Mouse (Mus musculus) hindbrain, embryonic 11.5 days (tissue): Measurements from ENCODE around the gene Rnf2. TPM values are rescaled to one million over a fixed set of nuclear protein-coding genes. Genes with fewer than 3 reads are reported as not detected.

Source experiments
- ATAC-seq: fragments of 200-750 bp; cut with Nextera tagmentation; 2 replicates; pipeline ENCODE4 v1.8.0; 2017; ENCODE audit warnings: mild to moderate bottlenecking, moderate TSS enrichment, moderate library complexity; ENCODE audit not compliant: low FRiP score
- DNase-seq: peaks from one replicate; pipeline ENCODE4 v3.0.0-alpha.2; 2015; ENCODE audit warnings: low spot score
- H3K27ac ChIP-seq: fragments of 300-500 bp; sonication (generic); 2 replicates; pipeline ENCODE4 v1.5.1; 2014; ENCODE audit warnings: mild to moderate bottlenecking, low read depth, low read length
- H3K27me3 ChIP-seq: fragments of 300-500 bp; sonication (generic); 2 replicates; pipeline ENCODE4 v1.6.1; 2014; ENCODE audit warnings: mild to moderate bottlenecking, low read length, moderate library complexity, mixed read lengths; ENCODE audit not compliant: control insufficient read depth, insufficient read depth
- H3K36me3 ChIP-seq: fragments of 300-500 bp; sonication (generic); 2 replicates; pipeline ENCODE4 v1.6.1; 2014; ENCODE audit warnings: mild to moderate bottlenecking, low read length, moderate library complexity, mixed read lengths; ENCODE audit not compliant: control insufficient read depth, insufficient read depth
- H3K4me1 ChIP-seq: fragments of 300-500 bp; sonication (generic); replicated peaks from 2 replicates; pipeline ENCODE4 v1.6.1; 2014; ENCODE audit warnings: low read length, mixed read lengths; ENCODE audit not compliant: control insufficient read depth, insufficient read depth
- H3K4me2 ChIP-seq: fragments of 300-500 bp; sonication (generic); replicated peaks from 2 replicates; pipeline ENCODE4 v1.6.1; 2014; ENCODE audit warnings: mild to moderate bottlenecking, low read depth, low read length
- H3K4me3 ChIP-seq: fragments of 300-500 bp; sonication (generic); 2 replicates; pipeline ENCODE4 v1.5.1; 2014; ENCODE audit warnings: low read depth, low read length
- H3K9ac ChIP-seq: fragments of 300-500 bp; sonication (generic); 2 replicates; pipeline ENCODE4 v1.6.1; 2014; ENCODE audit warnings: low read depth, low read length
- H3K9me3 ChIP-seq: fragments of 300-500 bp; sonication (generic); 2 replicates; pipeline ENCODE4 v1.6.1; 2016; ENCODE audit warnings: low read length; ENCODE audit not compliant: control insufficient read depth
- WGBS: fragments of 180-500 bp; shearing (Covaris S2); extraction: QIAGEN DNeasy Blood & Tissue Kit; methylation state at CpG from one replicate; pipeline ENCODE4 v1.1.7; 2014; 5-methylcytosine and 5-hydroxymethylcytosine counted together
- polyA plus RNA-seq: library from polyadenylated mRNA; unstranded; fragments of >200 nt; fragmentation: Nextera tagmentation; extraction: Ambion mirVana; gene quantifications from 2 replicates; pipeline ENCODE4 v1.2.1, GENCODE M21; 2014

The Rnf2 gene
- polyA plus RNA-seq, 1 experiment from 2014 or later: 149 TPM

DNA sequence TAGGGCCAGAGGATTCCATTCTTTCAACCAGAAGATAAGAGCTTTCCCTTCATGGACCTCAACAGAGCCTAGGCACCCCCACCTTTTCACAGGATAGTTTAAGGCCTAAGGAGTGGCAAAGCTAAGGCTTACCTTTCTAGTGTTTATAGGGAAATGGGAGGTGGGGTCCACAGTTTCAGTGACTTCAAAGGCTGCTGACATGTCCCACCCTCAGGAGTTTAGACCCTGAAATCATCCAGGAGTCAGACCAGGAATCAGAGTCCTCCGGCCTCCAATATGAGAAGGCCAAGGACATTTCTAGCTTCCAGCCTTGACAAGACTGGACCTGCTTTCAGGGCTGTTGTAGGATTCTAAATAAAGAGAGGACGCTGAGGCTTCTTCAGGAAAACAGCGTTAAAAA is 16.1 kb upstream of the Rnf2 start:
- DNase-seq (no peak), ATAC-seq (no peak)
- Histone ChIP-seq H3K4me1 (no peaks in the 10 kb centered on the region), H3K36me3 (no peaks in the 10 kb centered on the region), H3K4me2 (no peak overlapping the region), H3K27me3 (no peaks in the 10 kb centered on the region), H3K4me3 (no peak overlapping the region), H3K9ac (no peak overlapping the region), H3K27ac (no peak overlapping the region), H3K9me3 (no peaks in the 10 kb centered on the region)
- 93% methylated on average over 3 of the region's 3 CpGs for WGBS

DNA sequence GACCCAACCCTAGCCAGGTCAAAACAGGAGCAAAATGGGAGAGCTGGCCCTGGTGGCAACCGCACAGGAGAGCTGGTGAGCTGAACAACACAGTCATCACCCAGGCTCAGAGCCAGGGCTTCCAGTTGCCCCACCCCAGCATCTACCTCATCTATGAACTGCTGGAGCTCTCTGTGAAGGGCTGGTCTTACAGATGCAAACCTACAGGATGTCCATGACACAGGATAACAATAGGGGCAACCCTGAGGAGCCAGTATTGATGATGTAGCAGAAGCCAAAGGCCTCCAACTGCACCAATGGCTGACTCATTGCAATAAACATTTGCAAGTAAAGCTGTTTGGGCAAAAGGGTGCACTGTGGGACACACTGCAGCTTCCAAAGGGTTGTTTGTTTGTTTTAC is 15.0 kb upstream of the Rnf2 start:
- DNase-seq: no peak
- Histone ChIP-seq H3K27ac (no peak overlapping the region), H3K4me1 (no peaks in the 10 kb centered on the region), H3K27me3 (no peaks in the 10 kb centered on the region), H3K9ac (no peak overlapping the region), H3K36me3 (no peaks in the 10 kb centered on the region), H3K4me3 (no peak overlapping the region), H3K4me2 (no peak overlapping the region), H3K9me3 (no peaks in the 10 kb centered on the region)
- ATAC-seq: no peak
- 76% methylated on average over 1 of the region's 1 CpGs for WGBS

DNA sequence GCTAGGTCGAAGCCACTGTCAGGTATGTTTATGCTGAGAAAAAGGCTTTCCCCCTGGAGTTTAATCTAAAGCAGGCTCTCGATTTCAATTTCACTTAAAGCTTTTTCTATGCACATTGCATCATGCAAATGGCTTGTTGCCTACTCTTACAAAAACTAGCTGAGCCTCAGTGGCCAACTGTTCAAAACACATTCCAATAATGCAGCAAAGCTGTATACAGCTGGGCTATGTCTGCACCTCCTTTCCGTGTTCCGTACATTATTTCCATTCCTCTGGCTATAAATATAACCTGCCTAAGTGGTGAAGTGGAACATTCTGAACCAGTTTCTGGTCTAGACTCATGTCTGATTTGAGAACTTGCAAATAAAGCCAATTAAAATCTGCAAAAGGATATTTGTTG is 13.4 kb upstream of the Rnf2 start:
- no peak overlapping the region for H3K4me2 ChIP-seq
- 95% methylated on average over 4 of the region's 4 CpGs for WGBS

DNA sequence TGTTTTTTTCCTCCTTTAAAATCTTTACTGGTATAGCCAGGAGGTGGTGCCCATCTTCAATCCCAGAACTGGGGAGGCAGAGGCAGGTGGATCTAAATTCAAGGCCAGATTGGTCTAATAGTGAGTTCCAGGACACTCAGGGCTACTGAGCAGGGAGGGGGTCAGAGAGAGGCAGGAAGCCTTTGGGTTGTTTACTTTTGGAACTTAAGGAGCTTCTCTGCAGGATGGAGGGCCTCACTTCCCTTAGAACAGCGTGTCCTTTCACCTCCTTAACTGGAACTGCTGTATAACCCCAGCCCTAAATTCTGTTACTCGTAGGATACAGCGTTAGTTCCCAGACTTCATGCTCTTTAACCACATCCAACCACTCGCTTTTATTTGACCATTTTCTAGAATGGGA is 10.1 kb upstream of the Rnf2 start:
- Histone ChIP-seq H3K9ac (no peak overlapping the region), H3K9me3 (no peaks in the 10 kb centered on the region), H3K27me3 (no peaks in the 10 kb centered on the region), H3K4me3 (no peak overlapping the region), H3K27ac (no peak overlapping the region), H3K4me1 (no peaks in the 10 kb centered on the region), H3K36me3 (no peaks in the 10 kb centered on the region), H3K4me2 (no peak overlapping the region)
- DNase-seq (no peak), ATAC-seq (no peak)
- WGBS: 63% methylated on average over 4 of the region's 4 CpGs

More for the DNA sequence above, 13.4 kb upstream of the Rnf2 start:
- Histone ChIP-seq H3K9ac (no peak overlapping the region), H3K4me1 (no peaks in the 10 kb centered on the region), H3K27me3 (no peaks in the 10 kb centered on the region), H3K4me3 (no peak overlapping the region), H3K9me3 (no peaks in the 10 kb centered on the region), H3K36me3 (no peaks in the 10 kb centered on the region), H3K27ac (no peak overlapping the region)
- no peak for ATAC-seq
- DNase-seq: no peak

DNA sequence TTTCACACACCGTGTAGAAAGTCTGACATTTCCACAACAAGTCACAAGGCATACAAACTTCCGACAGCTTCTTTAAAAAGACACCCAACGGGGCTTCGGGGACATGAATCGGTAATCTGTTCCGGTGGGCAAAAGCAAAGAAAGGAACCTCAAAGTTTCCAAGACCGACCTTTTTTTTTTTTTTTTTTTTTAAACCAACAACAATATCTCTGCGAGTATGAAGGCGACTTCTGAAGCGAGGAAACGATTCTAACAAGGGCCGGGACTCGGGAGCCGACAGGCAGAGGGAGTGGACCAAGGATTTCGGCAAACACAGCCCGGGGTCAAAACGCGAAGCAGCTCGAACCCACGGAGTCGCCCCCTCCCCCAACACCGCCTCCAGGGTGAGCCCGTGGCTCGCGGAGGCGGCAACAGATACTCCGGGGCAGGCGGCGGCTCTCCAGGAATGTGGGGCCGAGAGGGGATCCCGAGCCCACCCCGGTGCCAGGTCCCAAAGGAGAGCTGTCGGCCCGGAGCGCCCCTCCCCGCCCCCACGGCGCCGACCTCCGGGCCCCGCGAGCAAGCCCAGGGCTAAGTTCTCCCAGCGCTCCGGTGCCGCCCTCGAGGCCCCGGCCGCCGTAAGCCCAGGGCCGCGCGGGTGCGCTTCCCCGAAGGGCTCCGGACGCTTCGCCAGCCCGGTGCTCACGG is 797 bp downstream of the Rnf2 start:
- peak overlapping the region; percentile 97 for H3K9ac ChIP-seq
- H3K9me3 ChIP-seq: no peaks in the 10 kb centered on the region
- DNase-seq (peak; percentile 82), ATAC-seq (peak; percentile 73)
- H3K4me3 ChIP-seq: peak overlapping the region; percentile 97
- WGBS: under 1% methylated on average over 48 of the region's 59 CpGs
- H3K36me3 ChIP-seq: no peaks in the 10 kb centered on the region
- no peaks in the 10 kb centered on the region for H3K4me1 ChIP-seq
- peak overlapping the region; percentile 28 for H3K4me2 ChIP-seq
- H3K27ac ChIP-seq: peak overlapping the region; percentile 96
- H3K27me3 ChIP-seq: no peaks in the 10 kb centered on the region

DNA sequence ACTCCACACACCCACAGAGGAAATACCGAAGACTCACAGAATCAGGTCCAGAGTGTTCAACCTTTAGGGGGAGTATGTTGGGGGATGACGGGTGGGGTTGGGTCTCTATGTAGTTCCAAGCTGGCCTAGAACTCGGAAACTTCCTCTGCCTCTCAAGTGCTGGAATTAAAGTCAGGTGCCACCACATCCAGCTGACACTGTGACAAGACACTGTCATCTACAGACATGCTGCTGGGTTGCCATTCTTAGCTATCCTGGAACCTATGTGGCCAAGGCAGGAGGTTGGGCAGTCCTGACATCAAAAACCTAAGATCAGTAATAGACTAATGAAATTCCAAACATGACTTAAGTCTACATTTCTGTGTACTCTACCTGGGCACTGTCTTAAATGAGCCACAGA is 2.4 kb downstream of the Rnf2 start:
- no peak overlapping the region for H3K4me3 ChIP-seq
- H3K9ac ChIP-seq: no peak overlapping the region
- H3K27me3 ChIP-seq: no peaks in the 10 kb centered on the region
- H3K27ac ChIP-seq: no peak overlapping the region
- H3K4me1 ChIP-seq: no peaks in the 10 kb centered on the region
- no peak for ATAC-seq
- DNase-seq: no peak
- no peaks in the 10 kb centered on the region for H3K9me3 ChIP-seq
- no peak overlapping the region for H3K4me2 ChIP-seq
- WGBS: 91% methylated on average over 3 of the region's 3 CpGs
- no peaks in the 10 kb centered on the region for H3K36me3 ChIP-seq

DNA sequence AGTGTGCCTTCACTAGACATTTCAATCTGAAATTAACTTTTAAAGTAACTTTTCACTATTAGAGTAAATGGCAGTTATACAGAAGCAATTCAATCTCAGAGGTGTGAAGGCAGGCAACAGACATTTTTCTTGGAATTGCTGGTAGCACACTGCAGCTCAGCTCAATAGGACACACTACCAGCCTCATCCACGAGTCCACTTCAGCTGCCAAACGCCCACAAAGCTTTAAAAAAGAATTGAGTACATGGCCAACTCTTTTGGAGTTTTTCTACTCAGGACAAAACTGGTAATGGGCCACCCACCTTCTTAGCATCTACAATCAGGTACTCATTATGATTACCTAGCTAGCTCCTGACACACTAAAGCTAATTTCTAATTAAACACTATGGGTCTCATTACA is 2.8 kb downstream of the Rnf2 start:
- Histone ChIP-seq H3K27me3 (no peaks in the 10 kb centered on the region), H3K4me3 (no peak overlapping the region), H3K4me2 (no peak overlapping the region), H3K36me3 (no peaks in the 10 kb centered on the region), H3K9me3 (no peaks in the 10 kb centered on the region), H3K4me1 (no peaks in the 10 kb centered on the region), H3K9ac (no peak overlapping the region), H3K27ac (no peak overlapping the region)
- 84% methylated on average over 2 of the region's 2 CpGs for WGBS
- no peak for ATAC-seq
- DNase-seq: no peak

DNA sequence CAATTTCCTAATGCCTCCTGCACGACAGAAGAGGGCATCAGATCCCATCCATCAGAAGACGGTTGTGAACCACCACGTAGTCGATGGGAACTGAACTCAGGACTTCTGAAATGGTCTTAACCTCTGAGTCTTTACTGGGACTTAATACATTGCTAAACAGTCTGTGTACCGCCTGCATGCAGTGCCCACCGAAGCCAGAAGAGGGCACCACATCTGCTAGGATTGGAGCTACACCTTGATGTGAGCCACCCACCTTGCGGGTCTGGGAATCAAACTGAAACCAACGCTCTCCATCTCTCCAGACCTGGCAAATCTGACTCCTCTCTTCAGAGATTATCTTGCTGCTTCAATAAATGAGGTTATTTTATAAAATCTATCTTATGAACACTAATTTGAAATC is 3.7 kb downstream of the Rnf2 start:
- H3K9me3 ChIP-seq: no peaks in the 10 kb centered on the region
- WGBS: 85% methylated on average over 8 of the region's 8 CpGs
- no peak overlapping the region for H3K27ac ChIP-seq
- no peaks in the 10 kb centered on the region for H3K27me3 ChIP-seq
- H3K4me1 ChIP-seq: no peaks in the 10 kb centered on the region
- H3K9ac ChIP-seq: no peak overlapping the region
- ATAC-seq: no peak
- H3K4me2 ChIP-seq: no peak overlapping the region
- no peak overlapping the region for H3K4me3 ChIP-seq
- no peaks in the 10 kb centered on the region for H3K36me3 ChIP-seq
- peak; percentile 50 for DNase-seq

DNA sequence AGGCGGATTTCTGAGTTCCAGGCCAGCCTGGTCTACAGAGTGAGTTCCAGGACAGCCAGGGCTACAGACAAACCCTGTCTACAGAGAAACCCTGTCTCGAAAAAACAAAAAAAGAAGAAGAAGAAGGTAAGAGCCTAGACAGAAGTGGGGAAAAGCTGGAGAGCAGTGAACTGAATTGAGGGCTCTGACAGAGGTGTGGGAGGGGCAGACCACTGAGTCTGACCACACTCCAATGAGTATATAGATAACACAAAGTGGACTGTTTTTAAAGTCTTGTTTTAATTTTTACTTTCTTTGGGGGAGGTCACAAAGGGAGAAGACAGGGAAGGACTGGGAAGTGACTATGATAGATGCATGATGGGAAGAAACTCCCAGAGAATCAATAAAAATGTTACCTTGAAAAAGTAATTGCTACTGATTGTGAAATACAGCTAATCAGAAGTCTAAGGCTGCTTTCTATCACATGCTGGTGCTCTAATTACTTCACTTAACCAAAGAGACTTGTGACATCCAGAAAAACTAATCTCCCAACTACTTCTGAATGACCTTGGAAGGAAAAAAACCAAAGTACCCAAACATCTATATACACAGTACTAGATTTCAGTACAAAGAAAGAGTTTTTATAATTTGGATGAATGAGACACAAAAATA is 5.0 kb downstream of the Rnf2 start:
- Histone ChIP-seq H3K9me3 (no peaks in the 10 kb centered on the region), H3K4me3 (no peak overlapping the region), H3K27me3 (no peaks in the 10 kb centered on the region), H3K36me3 (no peaks in the 10 kb centered on the region), H3K9ac (no peak overlapping the region), H3K4me2 (no peak overlapping the region), H3K27ac (no peak overlapping the region), H3K4me1 (no peaks in the 10 kb centered on the region)
- DNase-seq (no peak), ATAC-seq (no peak)
- 93% methylated on average over 2 of the region's 2 CpGs for WGBS
